Mouse (Mus musculus) heart, adult 2 months (tissue): ENCODE measurements at regions not wholly inside any gene's neighbourhood (a gene's known extent, or its start where the extent isn't known, plus 50 kb on each side); places are given as distances from the start of the nearest gene placed in this dataset.

ENCODE experiments used
- CTCF ChIP-seq: fragments of 200-600 bp; IDR thresholded peaks from 2 replicates; pipeline ENCODE4 v1.8.1; 2022; ENCODE audit warnings: antibody characterized with exemption, mild to moderate bottlenecking, moderate library complexity
- EP300 ChIP-seq: fragments of 200-500 bp; IDR thresholded peaks from 2 replicates; pipeline ENCODE4 v1.6.1; 2011; ENCODE audit warnings: low read depth, low read length, control low read depth; ENCODE audit not compliant: insufficient read depth
- POLR2A ChIP-seq: fragments of 200-500 bp; IDR thresholded peaks from 2 replicates; pipeline ENCODE4 v1.6.1; 2011; ENCODE audit warnings: mild to moderate bottlenecking, low read depth, low read length, control low read depth; ENCODE audit not compliant: insufficient read depth

DNA sequence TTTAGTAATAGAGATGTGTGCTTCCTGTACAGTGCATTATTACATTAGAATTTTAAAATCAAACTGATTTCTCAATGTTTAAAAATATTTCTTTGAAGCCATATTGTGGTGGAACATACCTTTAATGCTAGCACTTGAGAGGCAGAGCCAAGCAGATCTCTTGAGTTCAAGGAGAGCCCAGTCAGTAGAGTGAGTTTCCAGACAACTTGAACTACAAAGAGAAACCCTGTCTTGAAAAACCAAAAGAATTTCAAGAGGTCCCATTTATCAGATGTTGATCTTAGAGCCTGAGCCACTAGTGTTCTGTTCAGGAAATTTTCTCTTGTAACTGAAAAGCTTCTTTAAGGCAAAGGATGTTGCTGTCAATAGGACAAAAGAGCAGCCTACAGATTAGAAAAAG, 855.8 kb downstream of the Fam19a2 start:
- TF ChIP-seq EP300 (no peak), CTCF (no peak), POLR2A (no peak)
